Mouse (Mus musculus) liver, embryonic 11.5 days (tissue): ENCODE data around the gene Abcd2. TPM values are rescaled to one million over a fixed set of nuclear protein-coding genes. Genes with fewer than 3 reads are reported as not detected.

ENCODE experiments used
- ATAC-seq: fragments of 200-750 bp; cut with Nextera tagmentation; replicated peaks from 2 replicates; pipeline ENCODE4 v1.8.0; 2017; ENCODE audit warnings: moderate number of reproducible peaks, mild to moderate bottlenecking, moderate TSS enrichment, moderate library complexity; ENCODE audit not compliant: low FRiP score
- DNase-seq: peaks from one replicate; pipeline ENCODE4 v3.0.0-alpha.2; 2017; ENCODE audit warnings: low spot score
- H3K27ac ChIP-seq: fragments of 300-500 bp; sonication (generic); 2 replicates; pipeline ENCODE4 v1.5.1; 2014; ENCODE audit warnings: mild to moderate bottlenecking, low read depth, low read length, control low read depth
- H3K27me3 ChIP-seq: fragments of 300-500 bp; sonication (generic); replicated peaks from 2 replicates; pipeline ENCODE4 v1.6.1; 2014; ENCODE audit warnings: low read length, mixed read lengths; ENCODE audit not compliant: control insufficient read depth, insufficient read depth
- H3K36me3 ChIP-seq: fragments of 300-500 bp; sonication (generic); 2 replicates; pipeline ENCODE4 v1.6.1; 2014; ENCODE audit warnings: mild to moderate bottlenecking, low read length, moderate library complexity, mixed read lengths; ENCODE audit not compliant: control insufficient read depth, insufficient read depth
- H3K4me1 ChIP-seq: fragments of 300-500 bp; sonication (generic); replicated peaks from 2 replicates; pipeline ENCODE4 v1.6.1; 2014; ENCODE audit warnings: low read length, mixed read lengths; ENCODE audit not compliant: control insufficient read depth, insufficient read depth
- H3K4me2 ChIP-seq: fragments of 300-500 bp; sonication (generic); 2 replicates; pipeline ENCODE4 v1.6.1; 2014; ENCODE audit warnings: mild to moderate bottlenecking, control low read depth, moderate library complexity
- H3K4me3 ChIP-seq: fragments of 300-500 bp; sonication (generic); 2 replicates; pipeline ENCODE4 v1.5.1; 2014; ENCODE audit warnings: low read depth, low read length, control low read depth
- H3K9ac ChIP-seq: fragments of 300-500 bp; sonication (generic); 2 replicates; pipeline ENCODE4 v1.6.1; 2014; ENCODE audit warnings: low read depth, low read length, control low read depth
- H3K9me3 ChIP-seq: fragments of 300-500 bp; sonication (generic); 2 replicates; pipeline ENCODE4 v1.6.1; 2016; ENCODE audit warnings: low read length, inconsistent platforms, mixed read lengths; ENCODE audit not compliant: control insufficient read depth
- WGBS: fragments of 180-500 bp; shearing (Covaris S2); extraction: QIAGEN DNeasy Blood & Tissue Kit; methylation state at CpG from one replicate; pipeline ENCODE4 v1.1.7; 2014; 5-methylcytosine and 5-hydroxymethylcytosine counted together
- polyA plus RNA-seq: library from polyadenylated mRNA; unstranded; fragments of >200 nt; fragmentation: Nextera tagmentation; extraction: Ambion mirVana; gene quantifications from 2 replicates; pipeline ENCODE4 v1.2.1, GENCODE M21; 2014

Abcd2 gene
- polyA plus RNA-seq, 1 experiment from 2014 or later = 2.9 TPM

DNA sequence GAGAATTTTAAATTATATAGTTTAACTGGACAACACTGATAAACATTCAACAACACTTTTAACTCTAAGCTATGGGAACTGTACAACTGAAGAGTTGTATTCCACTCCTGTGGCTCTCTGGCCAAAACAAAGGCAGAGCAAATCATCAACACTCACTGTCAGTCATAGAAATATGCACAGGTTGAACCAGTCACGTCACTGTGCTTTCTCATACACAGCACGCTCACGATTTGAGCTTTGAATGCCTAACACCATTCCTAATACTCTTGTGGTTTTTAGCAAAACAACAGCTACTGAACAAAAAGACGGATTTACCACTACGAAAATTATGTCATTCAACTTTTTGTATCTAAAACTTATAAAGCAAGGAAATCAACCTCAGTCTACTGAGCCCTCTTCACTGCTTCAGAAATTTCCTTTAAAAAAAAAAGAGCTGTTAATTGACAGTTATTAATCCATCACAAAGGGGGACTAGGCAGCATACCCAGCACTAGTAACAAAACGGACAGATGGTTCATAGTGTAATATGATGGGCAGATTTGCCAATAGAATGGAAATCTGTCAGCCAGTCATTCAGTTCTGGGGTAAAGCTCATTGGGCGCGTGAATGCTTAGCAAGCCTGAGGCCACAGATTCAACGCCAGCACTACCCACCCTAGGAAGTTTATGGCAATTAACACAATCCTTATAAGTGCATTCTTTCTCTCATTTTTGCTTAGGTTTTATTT is 20.8 kb downstream of the Abcd2 start:
- Histone ChIP-seq H3K36me3 (no peaks in the 10 kb centered on the region), H3K4me3 (no peak overlapping the region), H3K27ac (no peak overlapping the region), H3K4me2 (no peak overlapping the region), H3K27me3 (no peaks in the 10 kb centered on the region), H3K9me3 (no peaks in the 10 kb centered on the region), H3K4me1 (no peaks in the 10 kb centered on the region), H3K9ac (no peak overlapping the region)
- DNase-seq (no peak), ATAC-seq (no peak)
- WGBS = 85% methylated on average over 9 of the region's 9 CpGs

DNA sequence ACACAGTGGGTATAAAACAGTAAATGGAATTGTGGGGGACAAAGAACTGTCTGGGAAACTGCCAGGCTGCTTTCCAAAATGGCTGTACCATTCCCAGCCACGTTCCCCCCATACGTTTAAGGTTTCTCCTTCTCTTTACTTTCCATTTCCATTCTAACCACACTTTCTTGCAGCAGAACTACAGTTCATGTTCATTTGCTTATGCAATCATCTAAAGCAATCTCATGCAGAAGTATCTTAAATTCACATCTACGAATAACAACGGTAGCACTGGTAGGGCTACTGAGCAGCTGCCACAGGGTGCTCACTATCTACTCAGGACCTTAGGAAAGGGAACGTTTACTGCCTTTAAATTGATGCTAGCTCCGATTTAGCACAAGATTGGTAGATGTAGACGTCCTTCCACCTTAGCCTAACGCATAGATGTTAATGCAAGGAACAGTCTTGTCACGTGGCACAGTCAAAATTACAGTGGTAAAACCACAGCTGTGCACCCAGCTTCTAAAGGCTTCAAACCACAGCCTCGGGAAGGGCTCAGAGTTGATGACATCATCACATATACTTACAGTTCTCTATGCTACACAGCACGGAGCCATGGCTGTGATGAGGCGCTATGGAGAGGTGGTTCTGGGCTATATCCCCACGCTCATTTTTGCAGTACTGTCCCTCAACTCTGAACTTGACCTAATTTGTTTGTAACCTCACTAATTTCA is 23.6 kb downstream of the Abcd2 start:
- Histone ChIP-seq H3K4me3 (no peak overlapping the region), H3K27ac (no peak overlapping the region), H3K9me3 (no peaks in the 10 kb centered on the region), H3K27me3 (no peaks in the 10 kb centered on the region), H3K4me1 (no peaks in the 10 kb centered on the region), H3K4me2 (no peak overlapping the region), H3K36me3 (no peaks in the 10 kb centered on the region), H3K9ac (no peak overlapping the region)
- ATAC-seq (no peak), DNase-seq (no peak)
- 81% methylated on average over 13 of the region's 13 CpGs for WGBS

DNA sequence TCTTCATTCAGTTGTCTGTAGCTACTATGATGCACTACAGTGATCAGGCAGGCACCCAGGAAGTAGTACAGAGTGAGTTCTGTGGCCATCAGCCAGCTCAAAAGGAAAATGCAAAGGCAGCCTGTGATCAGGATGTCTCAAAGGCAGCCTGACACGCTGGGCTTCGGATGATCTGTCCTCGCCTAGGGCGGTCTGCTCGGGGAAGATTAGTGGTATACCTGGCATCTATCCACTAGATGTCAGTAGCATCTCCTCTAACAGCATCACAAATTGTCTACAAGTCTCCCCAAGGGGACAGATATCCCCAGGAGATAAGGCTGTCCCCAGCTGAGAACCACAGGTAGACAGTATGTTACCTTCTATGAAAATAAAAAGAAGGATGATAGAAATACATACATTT is 26.6 kb downstream of the Abcd2 start:
- H3K4me3 ChIP-seq = no peak overlapping the region
- H3K27ac ChIP-seq = no peak overlapping the region
- no peaks in the 10 kb centered on the region for H3K27me3 ChIP-seq
- no peaks in the 10 kb centered on the region for H3K9me3 ChIP-seq
- no peaks in the 10 kb centered on the region for H3K4me1 ChIP-seq
- whole genome bisulfite sequencing = 8% methylated on average over 5 of the region's 5 CpGs
- no peak overlapping the region for H3K4me2 ChIP-seq
- ATAC-seq (peak; percentile 74), DNase-seq (no peak)
- H3K9ac ChIP-seq = no peak overlapping the region
- H3K36me3 ChIP-seq = no peaks in the 10 kb centered on the region

DNA sequence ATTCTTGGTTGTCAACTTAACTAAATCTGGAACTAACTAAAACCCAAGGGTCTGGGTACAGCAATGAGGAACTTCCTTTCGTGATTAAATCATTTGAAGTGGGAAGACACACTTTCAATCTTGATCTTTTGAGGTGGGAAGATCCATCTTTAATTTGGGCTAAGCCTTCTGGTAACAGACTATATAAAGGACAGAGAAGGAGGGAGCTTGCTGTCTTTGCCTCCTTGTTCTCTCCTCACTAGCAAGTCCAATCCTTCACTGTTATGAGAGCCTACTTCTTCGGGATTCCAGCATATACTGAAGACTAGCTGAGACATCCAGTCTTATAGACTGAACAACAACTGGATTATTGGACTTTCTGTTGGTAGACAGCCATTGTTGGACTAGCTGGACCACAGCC is 28.1 kb downstream of the Abcd2 start:
- Histone ChIP-seq H3K27me3 (no peaks in the 10 kb centered on the region), H3K9me3 (no peaks in the 10 kb centered on the region), H3K4me1 (no peaks in the 10 kb centered on the region), H3K4me3 (no peak overlapping the region), H3K36me3 (no peaks in the 10 kb centered on the region), H3K9ac (no peak overlapping the region), H3K27ac (no peak overlapping the region), H3K4me2 (no peak overlapping the region)
- no peak for DNase-seq
- WGBS = 79% methylated on average over 2 of the region's 2 CpGs
- ATAC-seq = no peak

DNA sequence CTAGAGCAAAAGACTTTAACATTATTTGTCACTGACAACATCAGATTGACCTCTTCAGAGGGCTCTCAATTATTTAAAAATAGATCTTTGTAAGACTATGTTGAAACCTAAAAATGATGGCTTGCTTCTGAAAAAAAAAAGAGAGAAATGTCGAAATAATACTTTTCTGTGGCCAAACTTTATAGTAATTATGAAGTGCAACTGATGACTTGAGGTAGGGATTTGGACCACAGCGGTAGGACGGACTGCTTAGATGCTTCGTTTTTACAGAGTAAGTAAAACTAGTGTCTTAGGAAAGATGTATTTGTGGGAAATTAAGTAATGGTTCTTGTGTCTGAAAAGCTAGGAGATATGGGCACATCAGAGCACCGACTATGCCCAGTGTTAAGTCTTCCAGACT is 30.4 kb downstream of the Abcd2 start:
- Histone ChIP-seq H3K9me3 (no peaks in the 10 kb centered on the region), H3K27me3 (no peaks in the 10 kb centered on the region), H3K36me3 (no peaks in the 10 kb centered on the region), H3K4me1 (no peaks in the 10 kb centered on the region), H3K4me2 (no peak overlapping the region), H3K4me3 (no peak overlapping the region), H3K27ac (no peak overlapping the region), H3K9ac (no peak overlapping the region)
- DNase-seq (no peak), ATAC-seq (no peak)
- WGBS = 81% methylated on average over 5 of the region's 5 CpGs

DNA sequence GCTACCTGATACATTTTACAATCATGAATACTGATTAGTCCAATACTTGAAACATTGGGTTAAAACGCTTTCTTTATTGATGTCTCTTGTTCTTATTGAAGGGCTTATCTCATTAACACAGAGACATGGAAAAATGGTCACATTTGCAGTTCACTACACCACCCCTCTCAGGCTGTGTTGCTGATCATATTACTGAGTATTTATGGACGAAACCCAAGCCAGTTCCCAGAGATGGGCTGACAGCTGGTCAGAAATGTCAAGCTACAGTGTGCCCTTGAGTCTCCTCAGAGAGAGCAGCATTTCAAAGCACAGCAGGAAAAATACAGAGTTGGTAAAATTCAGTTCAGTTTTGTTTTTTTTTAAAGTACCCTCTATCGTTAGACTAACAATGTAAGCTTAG is 38.3 kb downstream of the Abcd2 start:
- Histone ChIP-seq H3K27me3 (no peaks in the 10 kb centered on the region), H3K9ac (no peak overlapping the region), H3K4me2 (no peak overlapping the region), H3K9me3 (no peaks in the 10 kb centered on the region), H3K4me3 (no peak overlapping the region), H3K4me1 (no peaks in the 10 kb centered on the region), H3K27ac (no peak overlapping the region), H3K36me3 (no peaks in the 10 kb centered on the region)
- 78% methylated on average over 3 of the region's 3 CpGs for WGBS
- ATAC-seq (no peak), DNase-seq (no peak)

DNA sequence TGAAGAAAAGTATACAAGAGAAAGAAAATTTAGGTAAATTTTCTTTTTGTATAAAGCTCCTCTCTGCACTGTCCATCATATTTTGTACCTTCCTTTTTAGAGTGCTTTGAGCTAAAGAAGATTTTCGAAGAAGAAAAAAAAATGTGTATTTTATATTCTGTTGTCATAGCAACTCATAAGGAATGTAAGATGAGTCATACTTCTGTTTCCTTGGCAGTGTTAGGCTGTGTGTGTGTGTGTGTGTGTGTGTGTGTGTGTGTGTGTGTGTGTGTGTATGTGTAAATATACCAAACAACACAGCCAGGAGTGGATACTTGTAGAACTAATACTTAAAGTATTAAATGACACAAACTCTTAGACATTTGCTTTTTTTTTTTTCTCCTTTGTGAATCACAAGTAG is 39.0 kb downstream of the Abcd2 start:
- H3K27me3 ChIP-seq = no peaks in the 10 kb centered on the region
- no peaks in the 10 kb centered on the region for H3K4me1 ChIP-seq
- H3K9ac ChIP-seq = no peak overlapping the region
- 78% methylated on average over 1 of the region's 1 CpGs for WGBS
- H3K4me2 ChIP-seq = no peak overlapping the region
- no peaks in the 10 kb centered on the region for H3K36me3 ChIP-seq
- no peaks in the 10 kb centered on the region for H3K9me3 ChIP-seq
- H3K4me3 ChIP-seq = no peak overlapping the region
- no peak overlapping the region for H3K27ac ChIP-seq
- ATAC-seq = no peak
- no peak for DNase-seq

DNA sequence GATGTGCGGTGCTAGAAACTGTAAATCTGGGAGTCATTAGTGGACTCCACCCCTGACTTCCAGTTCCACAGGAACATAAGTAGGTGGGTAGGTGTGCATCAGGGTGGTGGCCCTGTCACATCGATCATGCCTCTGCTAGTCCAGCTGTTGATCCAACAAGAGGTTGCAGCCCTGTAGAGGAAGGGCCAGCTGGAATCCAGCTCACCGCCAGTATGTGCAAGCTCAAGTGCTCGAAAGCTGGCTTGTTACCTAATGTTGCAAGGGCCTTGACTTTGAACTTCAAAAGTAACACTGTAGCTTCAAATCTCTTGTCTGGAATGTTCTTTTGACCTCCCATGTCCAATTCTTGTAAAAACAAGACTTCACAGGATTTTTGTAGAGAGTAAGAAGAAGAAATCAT is 67.0 kb downstream of the Abcd2 start:
- 94% methylated on average over 4 of the region's 4 CpGs for WGBS
- Histone ChIP-seq H3K4me1 (no peaks in the 10 kb centered on the region), H3K4me2 (no peak overlapping the region), H3K9me3 (no peaks in the 10 kb centered on the region), H3K27ac (no peak overlapping the region), H3K9ac (no peak overlapping the region), H3K4me3 (no peak overlapping the region), H3K36me3 (no peaks in the 10 kb centered on the region), H3K27me3 (no peaks in the 10 kb centered on the region)
- ATAC-seq (no peak), DNase-seq (no peak)
